Mouse (Mus musculus) layer of hippocampus, adult 18-20 months (tissue): Measurements from ENCODE around the gene Pgam2. TPM values are rescaled to one million over a fixed set of nuclear protein-coding genes. Genes with fewer than 3 reads are reported as not detected.

ENCODE experiments used
- DNase-seq, 2 experiments: peaks; one replicate each; pipeline ENCODE4 v3.0.0; 2022; ENCODE audit warnings: low spot score in 2 of 2
- total RNA-seq, 2 experiments: library from RNA; stranded (reverse); gene quantifications; 2 replicates each; pipeline ENCODE4 v1.2.3; 2021

Pgam2 gene
- total RNA-seq, 2 experiments from 2014 or later, result 11.6 to 17.7 TPM

- DNase-seq, result no peak
Observed at GRCm38 (mm10) chr11:5807956-5808355, 4.4 kb upstream of the Pgam2 start.

- no peak for DNase-seq
Observed at GRCm38 (mm10) chr11:5805711-5806110, 2.2 kb upstream of the Pgam2 start.

GRCm38 (mm10) chr11:5804174-5804573 lies 641 bp upstream of the Pgam2 start:
- no peak for DNase-seq

- DNase-seq, result no peak
Observed at GRCm38 (mm10) chr11:5802457-5803217, 896 bp downstream of the Pgam2 start.

- no peak for DNase-seq
Observed at GRCm38 (mm10) chr11:5802005-5802404, 1.5 kb downstream of the Pgam2 start.

GRCm38 (mm10) chr11:5801511-5801910 lies 2.0 kb downstream of the Pgam2 start:
- no peak for DNase-seq

GRCm38 (mm10) chr11:5799621-5800490 lies 3.7 kb downstream of the Pgam2 start:
- DNase-seq, result no peak

- no peak for DNase-seq
Observed at GRCm38 (mm10) chr11:5797928-5798327, 5.6 kb downstream of the Pgam2 start.

- DNase-seq, result no peak
Observed at GRCm38 (mm10) chr11:5797371-5797770, 6.2 kb downstream of the Pgam2 start.

GRCm38 (mm10) chr11:5796939-5797338 lies 6.6 kb downstream of the Pgam2 start:
- no peak for DNase-seq

- peak; percentile 74 to 86 for DNase-seq
Observed at GRCm38 (mm10) chr11:5795706-5796105, 7.8 kb downstream of the Pgam2 start.

GRCm38 (mm10) chr11:5795290-5795689 lies 8.2 kb downstream of the Pgam2 start:
- no peak for DNase-seq

GRCm38 (mm10) chr11:5790431-5790830 lies 13.1 kb downstream of the Pgam2 start:
- no peak for DNase-seq

- DNase-seq, result no peak
Observed at GRCm38 (mm10) chr11:5789754-5790333, 13.7 kb downstream of the Pgam2 start.

GRCm38 (mm10) chr11:5789071-5789753 lies 14.3 kb downstream of the Pgam2 start:
- no peak for DNase-seq

GRCm38 (mm10) chr11:5788056-5789014 lies 15.2 kb downstream of the Pgam2 start, which contains the start of gene Dbnl:
Gene Dbnl (plus strand): TSS chr11:5788488.
- peak; percentile 94 to 96 for DNase-seq

- DNase-seq, result no peak
Observed at GRCm38 (mm10) chr11:5787671-5788055, 15.9 kb downstream of the Pgam2 start.

GRCm38 (mm10) chr11:5785732-5786131 lies 17.8 kb downstream of the Pgam2 start:
- DNase-seq, result no peak

- DNase-seq, result no peak
Observed at GRCm38 (mm10) chr11:5782199-5782944, 21.2 kb downstream of the Pgam2 start.
